Mouse (Mus musculus) MEL (cell line): ENCODE measurements around the gene Card10.

Source experiments
- CHD1 ChIP-seq: IDR thresholded peaks from 2 replicates; pipeline ENCODE4 v1.6.1; 2012; ENCODE audit warnings: low read depth, mild to moderate bottlenecking, inconsistent platforms, low read length, improper control_type of control experiment
- CTCF ChIP-seq, 3 experiments: IDR thresholded peaks in 2 of 3; conservative IDR thresholded peaks in 1 of 3; 2 replicates each; pipeline ENCODE4 v1.5.1; 2011 to 2012; ENCODE audit warnings: low read length in 3 of 3, low read depth in 2 of 3, mild to moderate bottlenecking in 2 of 3, improper control_type of control experiment in 1 of 3, inconsistent platforms in 1 of 3, mixed read lengths in 1 of 3, moderate library complexity in 1 of 3; ENCODE audit not compliant: control insufficient read depth in 1 of 3, insufficient read depth in 1 of 3, poor library complexity in 1 of 3, severe bottlenecking in 1 of 3
- EP300 ChIP-seq, 2 experiments: IDR thresholded peaks; 2 replicates each; pipeline ENCODE4 v1.6.1; 2011; ENCODE audit warnings: improper control_type of control experiment in 2 of 2, low read length in 2 of 2, low read depth in 1 of 2, mild to moderate bottlenecking in 1 of 2
- MAX ChIP-seq: IDR thresholded peaks from 2 replicates; pipeline ENCODE4 v1.6.1; 2011; ENCODE audit warnings: low read length, improper control_type of control experiment
- MEF2A ChIP-seq: IDR thresholded peaks from 2 replicates; pipeline ENCODE4 v1.6.1; 2014; ENCODE audit warnings: low read depth, mild to moderate bottlenecking, inconsistent platforms, low read length, improper control_type of control experiment; ENCODE audit not compliant: poor library complexity, insufficient replicate concordance, severe bottlenecking; ENCODE audit errors: extremely low read depth
- SIN3A ChIP-seq: IDR thresholded peaks from 2 replicates; pipeline ENCODE4 v1.6.1; 2012; ENCODE audit warnings: low read length, improper control_type of control experiment, inconsistent platforms
- USF1 ChIP-seq: IDR thresholded peaks from 2 replicates; pipeline ENCODE4 v1.6.1; 2014; ENCODE audit warnings: low read depth, mild to moderate bottlenecking, inconsistent platforms, low read length, improper control_type of control experiment, moderate library complexity
- ZC3H11A ChIP-seq: IDR thresholded peaks from 2 replicates; pipeline ENCODE4 v1.6.1; 2012; ENCODE audit warnings: low read depth, mild to moderate bottlenecking, inconsistent platforms, low read length, improper control_type of control experiment
- ZNF384 ChIP-seq: IDR thresholded peaks from 2 replicates; pipeline ENCODE4 v1.6.1; 2012; ENCODE audit warnings: low read depth, mild to moderate bottlenecking, inconsistent platforms, low read length, improper control_type of control experiment

GRCm38 (mm10) chr15:78730315-78731049, 72.4 kb downstream of the Card10 start:
- TF ChIP-seq CTCF (IDR thresholded peaks at IDR 0.05 in 2 of 3, conservative IDR thresholded peaks at IDR 0.05 in 1 of 3; ENCODE audit: control insufficient read depth in 1 of 3, insufficient read depth in 1 of 3, low read depth in 2 of 3, low read length in 3 of 3, poor library complexity in 1 of 3, severe bottlenecking in 1 of 3) (no peak), SIN3A (no peak), ZNF384 (no peak), USF1 (no peak), ZC3H11A (no peak), EP300 (IDR thresholded peaks at IDR 0.05; ENCODE audit: low read depth in 1 of 2, low read length in 2 of 2) (no peak), MAX (no peak), CHD1 (no peak), MEF2A (no peak)
